Mouse (Mus musculus) liver, adult 2 months (tissue): ENCODE measurements around the gene Lrp5.

Experiments
- CTCF ChIP-seq: fragments of 200-500 bp; IDR thresholded peaks from 2 replicates; pipeline ENCODE4 v1.5.1; 2011; ENCODE audit warnings: low read depth, low read length, control low read depth
- POLR2A ChIP-seq: fragments of 200-500 bp; IDR thresholded peaks from 2 replicates; pipeline ENCODE4 v1.6.1; 2011; ENCODE audit warnings: low read length, control low read depth; ENCODE audit not compliant: insufficient read depth; ENCODE audit errors: extremely low read depth

GRCm38 (mm10) chr19:3695471-3695870 lies 9.1 kb upstream of the Lrp5 start:
- TF ChIP-seq CTCF, result no peak
- TF ChIP-seq POLR2A, result no peak
